In genomic region chr13:118027868-118028267, GRCm38 (mm10) we compare ENCODE assay signal across 17 mouse cellular contexts.
"Had no signal": no experiment of that assay in that cellular context is flagged by ENCODE, and none has a peak within 500 bp of the region (broad histone marks: within the 10 kb centered on the region; RNA-seq: fewer than 3 reads in every experiment).

No protein-coding gene starts in this region.

- H3K27me3 ChIP-seq: kidney, embryonic 15.5 days; limb, embryonic 13.5 days; neural tube, embryonic 13.5 days; stomach, embryonic 15.5 days had no signal

- H3K27ac ChIP-seq: kidney, embryonic 15.5 days; limb, embryonic 13.5 days; liver, embryonic 14.5 days; midbrain, embryonic 10.5 days; neural tube, embryonic 13.5 days; stomach, embryonic 15.5 days had no signal

- H3K36me3 ChIP-seq: kidney, embryonic 15.5 days; limb, embryonic 13.5 days; midbrain, embryonic 10.5 days; neural tube, embryonic 13.5 days; stomach, embryonic 15.5 days had no signal

- DNase-seq: kidney, adult 2 months; kidney, postnatal 14 days; left cerebral cortex, postnatal 4 days; lung, embryonic 14.5 days; lung, postnatal 4 days; midbrain, embryonic 14.5 days; retina, postnatal 1 day; right cerebral cortex, postnatal 4 days; spleen, adult 18-20 months; thymus, postnatal 4 days had no signal

- H3K4me1 ChIP-seq: kidney, embryonic 15.5 days; limb, embryonic 13.5 days; midbrain, embryonic 10.5 days; neural tube, embryonic 13.5 days; stomach, embryonic 15.5 days had no signal

- H3K4me3 ChIP-seq: kidney, embryonic 15.5 days; limb, embryonic 13.5 days; midbrain, embryonic 10.5 days; myocyte; neural tube, embryonic 13.5 days; stomach, embryonic 15.5 days had no signal

- H3K9me3 ChIP-seq: kidney, embryonic 15.5 days; limb, embryonic 13.5 days; midbrain, embryonic 10.5 days; neural tube, embryonic 13.5 days; stomach, embryonic 15.5 days had no signal

- H3K9ac ChIP-seq: kidney, embryonic 15.5 days; limb, embryonic 13.5 days; liver, embryonic 14.5 days; lung, embryonic 14.5 days; neural tube, embryonic 13.5 days; stomach, embryonic 15.5 days had no signal

- H3K4me2 ChIP-seq: kidney, embryonic 15.5 days; limb, embryonic 13.5 days; lung, embryonic 14.5 days; neural tube, embryonic 13.5 days; stomach, embryonic 15.5 days had no signal
